Mouse (Mus musculus) heart, postnatal 10 days (tissue): ENCODE measurements around the gene Rad17. TPM values are rescaled to one million over a fixed set of nuclear protein-coding genes. Genes with fewer than 3 reads are reported as not detected.

Experiments used
- DNase-seq, 2 experiments: peaks; one replicate each; pipeline ENCODE4 v3.0.0; 2021
- intact Hi-C: fragments of 180-260 bp; cut with DNase I; formaldehyde crosslinking; loops from one replicate; pipeline ENCODE4 v1.15.1; 2025
- total RNA-seq, 2 experiments: library from RNA; stranded (reverse); gene quantifications; 2 replicates each; pipeline ENCODE4 v1.2.3; 2021

The Rad17 gene
- total RNA-seq, 2 experiments from 2014 or later: 19.9 to 20.2 TPM

DNA sequence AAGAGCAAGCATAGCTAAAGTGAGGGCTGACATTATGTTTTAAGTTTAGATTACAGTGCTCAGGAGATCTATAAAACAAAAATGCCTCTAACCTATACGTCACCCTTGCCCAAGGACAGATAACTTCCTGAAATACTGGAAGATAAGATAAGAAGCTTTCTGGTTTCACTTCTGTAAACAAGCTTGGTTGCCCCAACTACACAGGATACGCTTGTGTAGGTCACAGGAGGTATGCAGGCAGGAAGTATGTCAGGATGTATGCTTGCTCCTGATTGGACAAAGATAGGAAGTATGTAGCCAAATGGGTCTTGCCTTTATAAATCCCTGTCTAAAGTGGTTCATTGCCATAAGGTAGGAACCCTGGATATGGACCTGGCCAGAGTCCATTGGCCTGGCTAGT, 74.9 kb downstream of the Rad17 start:
- intact Hi-C loops: no loop called here
- DNase-seq: no peak

DNA sequence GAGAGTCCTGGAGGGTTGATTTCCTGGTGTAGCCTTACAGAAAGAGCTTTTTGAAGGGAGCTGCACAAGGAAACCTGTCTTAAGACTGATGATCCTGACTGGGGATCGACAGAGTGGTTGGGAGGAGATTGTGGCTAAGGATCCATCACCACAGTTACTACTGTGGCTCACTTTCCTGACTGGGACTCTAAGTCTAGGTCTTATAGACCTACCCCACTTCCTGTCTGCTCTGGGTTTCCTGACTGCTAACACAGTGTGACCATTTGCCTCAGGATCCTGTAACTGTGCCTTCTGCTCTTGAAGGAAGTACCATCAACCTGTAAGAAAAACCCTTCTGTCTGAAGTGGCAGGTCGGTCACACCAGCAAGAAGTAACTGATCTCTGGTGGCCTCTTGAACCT, 80.1 kb downstream of the Rad17 start:
- intact Hi-C loops: no loop called here
- DNase-seq: no peak

DNA sequence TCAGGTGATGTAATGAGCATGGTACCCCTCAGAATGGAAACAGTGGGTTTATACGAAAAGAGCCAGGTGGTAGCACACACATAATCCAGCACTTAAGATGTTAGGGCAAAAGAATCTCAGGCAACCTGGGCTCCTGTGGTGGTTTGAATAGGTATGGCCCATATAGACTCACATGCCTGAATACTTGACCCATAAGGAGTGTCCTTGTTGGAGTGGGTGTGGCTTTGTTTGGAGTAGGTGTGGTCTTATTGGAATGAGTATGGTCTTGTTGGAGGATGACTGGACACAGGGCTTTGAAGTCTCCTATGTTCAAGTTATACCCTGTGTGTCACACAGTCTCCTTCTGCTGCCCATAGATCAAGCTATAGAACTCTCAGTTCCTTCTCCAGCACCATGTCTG, 82.5 kb downstream of the Rad17 start:
- intact Hi-C loops: no loop called here
- no peak for DNase-seq

Other genes with a start within 250 kb of the Rad17 start
- gene Naip1, start 198.2 kb downstream of the Rad17 start, total RNA-seq: under 1 TPM in 1 of 2 experiments, not detected in 1; 0.07 TPM
- 10 to 100 TPM; 22.6 to 25.2 TPM for gene Gtf2h2, start 158.5 kb downstream of the Rad17 start, total RNA-seq
- 1 to 10 TPM in 1 of 2 experiments, under 1 TPM in 1; 0.94 to 1.2 TPM for gene Ocln, start 98.3 kb downstream of the Rad17 start, total RNA-seq
- 1 to 10 TPM; 1.1 to 1.4 TPM for gene Marveld2, start 34.1 kb downstream of the Rad17 start, total RNA-seq
- gene Ak6, start 72 bp downstream of the Rad17 start, total RNA-seq: 10 to 100 TPM; 77.7 to 78.5 TPM
- 10 to 100 TPM; 14.7 to 16.8 TPM for gene Taf9, start 528 bp upstream of the Rad17 start, total RNA-seq
- 1 to 10 TPM; 1.5 to 2.0 TPM for gene Ccdc125, start 18.7 kb upstream of the Rad17 start, total RNA-seq
- 10 to 100 TPM; 29.5 to 34.8 TPM for gene Cdk7, start 79.9 kb upstream of the Rad17 start, total RNA-seq
- 100 to 1,000 TPM; 163 to 174 TPM for gene Mrps36, start 93.6 kb upstream of the Rad17 start, total RNA-seq
- 1 to 10 TPM; 2.1 to 2.8 TPM for gene Cenph, start 124.8 kb upstream of the Rad17 start, total RNA-seq
- gene Ccnb1, start 135.5 kb upstream of the Rad17 start, total RNA-seq: 10 to 100 TPM; 19.3 to 27.8 TPM
- 10 to 100 TPM; 28.9 to 32.2 TPM for gene Slc30a5, start 182.4 kb upstream of the Rad17 start, total RNA-seq